Mouse (Mus musculus) limb, embryonic 15.5 days (tissue): ENCODE results near the gene Sec24d. TPM values are rescaled to one million over a fixed set of nuclear protein-coding genes. Genes with fewer than 3 reads are reported as not detected.

Source experiments
- ATAC-seq: fragments of 200-750 bp; cut with Nextera tagmentation; 2 replicates; pipeline ENCODE4 v1.8.0; 2017; ENCODE audit warnings: low read depth, moderate TSS enrichment; ENCODE audit not compliant: insufficient number of reproducible peaks, low FRiP score, low TSS enrichment
- H3K27ac ChIP-seq: fragments of 300-500 bp; sonication (generic); 2 replicates; pipeline ENCODE4 v1.5.1; 2015; ENCODE audit warnings: moderate library complexity, mild to moderate bottlenecking, inconsistent platforms
- H3K27me3 ChIP-seq: fragments of 300-500 bp; sonication (generic); 2 replicates; pipeline ENCODE4 v1.6.1; 2015; ENCODE audit warnings: inconsistent platforms
- H3K36me3 ChIP-seq: fragments of 300-500 bp; sonication (generic); 2 replicates; pipeline ENCODE4 v1.6.1; 2015; ENCODE audit warnings: inconsistent platforms
- H3K4me1 ChIP-seq: fragments of 300-500 bp; sonication (generic); 2 replicates; pipeline ENCODE4 v1.6.1; 2015; ENCODE audit warnings: inconsistent platforms
- H3K4me2 ChIP-seq: fragments of 300-500 bp; sonication (generic); 2 replicates; pipeline ENCODE4 v1.6.1; 2015; ENCODE audit warnings: mild to moderate bottlenecking, inconsistent platforms
- H3K4me3 ChIP-seq: fragments of 300-500 bp; sonication (generic); 2 replicates; pipeline ENCODE4 v1.5.1; 2015; ENCODE audit warnings: mild to moderate bottlenecking, inconsistent platforms
- H3K9ac ChIP-seq: fragments of 300-500 bp; sonication (generic); 2 replicates; pipeline ENCODE4 v1.6.1; 2015; ENCODE audit warnings: inconsistent platforms
- H3K9me3 ChIP-seq: fragments of 300-500 bp; sonication (generic); 2 replicates; pipeline ENCODE4 v1.6.1; 2016; ENCODE audit warnings: inconsistent platforms
- WGBS: fragments of 180-500 bp; shearing (Covaris S2); methylation state at CpG from one replicate; pipeline ENCODE4 v1.1.7; 2015; 5-methylcytosine and 5-hydroxymethylcytosine counted together
- polyA plus RNA-seq: library from polyadenylated mRNA; unstranded; fragments of >200 nt; fragmentation: Nextera tagmentation; extraction: Ambion mirVana; gene quantifications from 2 replicates; pipeline ENCODE4 v1.2.1, GENCODE M21; 2015

The Sec24d gene
- 117 and 120 TPM in 2 replicates for polyA plus RNA-seq

GRCm38 (mm10) chr3:123266753-123267651 lies at the start of gene Sec24d:
Gene Sec24d, plus strand, starts transcription at chr3:123267455.
- Histone ChIP-seq H3K4me2 (peak within 1 kb of the TSS; percentile 57), H3K27ac (peak within 1 kb of the TSS; percentile 92), H3K9me3 (no peaks in the 10 kb centered on the region), H3K36me3 (peaks cover 25% of the 10 kb centered on the region), H3K27me3 (no peaks in the 10 kb centered on the region), H3K9ac (peak within 1 kb of the TSS; percentile 84), H3K4me1 (no peaks in the 10 kb centered on the region), H3K4me3 (peak within 1 kb of the TSS; percentile 75)
- WGBS = 2% methylated on average over 66 of the region's 68 CpGs
- peak; percentile 85 for ATAC-seq

- no peaks in the 10 kb centered on the region for H3K9me3 ChIP-seq
- 30% methylated on average over 6 of the region's 6 CpGs for WGBS
- no peak overlapping the region for H3K9ac ChIP-seq
- H3K36me3 ChIP-seq = no peaks in the 10 kb centered on the region
- no peak overlapping the region for H3K27ac ChIP-seq
- H3K4me3 ChIP-seq = no peak overlapping the region
- no peak for ATAC-seq
- H3K4me2 ChIP-seq = no peak overlapping the region
- H3K4me1 ChIP-seq = peaks cover 6% of the 10 kb centered on the region; the same call in 1 of the 2 replicates
- H3K27me3 ChIP-seq = no peaks in the 10 kb centered on the region
Measured at GRCm38 (mm10) chr3:123218646-123219045, 48.6 kb upstream of the Sec24d start.

- no peak for ATAC-seq
Measured at GRCm38 (mm10) chr3:123227276-123227675, 40.0 kb upstream of the Sec24d start.

GRCm38 (mm10) chr3:123231639-123232038 lies 35.6 kb upstream of the Sec24d start:
- no peak overlapping the region for H3K4me2 ChIP-seq
- no peak for ATAC-seq
- H3K27ac ChIP-seq = no peak overlapping the region
- H3K4me3 ChIP-seq = no peak overlapping the region
- H3K36me3 ChIP-seq = no peaks in the 10 kb centered on the region
- peaks cover 9% of the 10 kb centered on the region for H3K4me1 ChIP-seq
- no peaks in the 10 kb centered on the region for H3K27me3 ChIP-seq
- H3K9me3 ChIP-seq = no peaks in the 10 kb centered on the region
- 89% methylated on average over 2 of the region's 2 CpGs for WGBS
- no peak overlapping the region for H3K9ac ChIP-seq

More at GRCm38 (mm10) chr3:123227276-123227675, 40.0 kb upstream of the Sec24d start:
- no peaks in the 10 kb centered on the region for H3K27me3 ChIP-seq
- no peaks in the 10 kb centered on the region for H3K9me3 ChIP-seq
- no peak overlapping the region for H3K27ac ChIP-seq
- no peak overlapping the region for H3K4me3 ChIP-seq
- no peaks in the 10 kb centered on the region for H3K4me1 ChIP-seq
- H3K4me2 ChIP-seq = no peak overlapping the region
- WGBS = 74% methylated on average over 3 of the region's 3 CpGs
- H3K36me3 ChIP-seq = no peaks in the 10 kb centered on the region
- H3K9ac ChIP-seq = no peak overlapping the region

GRCm38 (mm10) chr3:123234191-123234836 lies 32.9 kb upstream of the Sec24d start:
- Histone ChIP-seq H3K36me3 (no peaks in the 10 kb centered on the region), H3K9me3 (no peaks in the 10 kb centered on the region), H3K9ac (no peak overlapping the region; the same call in 1 of the 2 replicates), H3K4me2 (0 out of 2 replicates have a peak overlapping the region, but pooled peaks have one; percentile 10), H3K4me1 (peaks cover 15% of the 10 kb centered on the region), H3K4me3 (no peak overlapping the region), H3K27me3 (no peaks in the 10 kb centered on the region), H3K27ac (no peak overlapping the region)
- 37% methylated on average over 16 of the region's 16 CpGs for WGBS
- no peak for ATAC-seq

- Histone ChIP-seq H3K4me3 (peak overlapping the region; percentile 47), H3K9me3 (no peaks in the 10 kb centered on the region), H3K36me3 (no peaks in the 10 kb centered on the region), H3K4me1 (peaks cover 15% of the 10 kb centered on the region), H3K4me2 (peak overlapping the region; percentile 68), H3K9ac (0 out of 2 replicates have a peak overlapping the region, but pooled peaks have one; percentile 14), H3K27me3 (no peaks in the 10 kb centered on the region), H3K27ac (no peak overlapping the region)
- 16% methylated on average over 7 of the region's 7 CpGs for WGBS
- ATAC-seq = no peak
Measured at GRCm38 (mm10) chr3:123235495-123235894, 31.8 kb upstream of the Sec24d start.

GRCm38 (mm10) chr3:123235921-123236320 lies 31.3 kb upstream of the Sec24d start, which contains the start of gene Synpo2:
Gene Synpo2, minus strand, starts transcription at chr3:123236149.
- Histone ChIP-seq H3K4me2 (peak within 1 kb of the TSS; percentile 68), H3K9me3 (no peaks in the 10 kb centered on the region), H3K27ac (0 out of 2 replicates have a peak within 1 kb of the TSS, but pooled peaks have one; percentile 4), H3K27me3 (no peaks in the 10 kb centered on the region), H3K4me3 (peak within 1 kb of the TSS; percentile 47), H3K9ac (peak within 1 kb of the TSS; percentile 14; the same call in 1 of the 2 replicates), H3K36me3 (no peaks in the 10 kb centered on the region), H3K4me1 (peaks cover 15% of the 10 kb centered on the region)
- peak; percentile 56; the same call in 1 of the 2 replicates for ATAC-seq
- WGBS = 1% methylated on average over 20 of the region's 20 CpGs

- peaks cover 15% of the 10 kb centered on the region for H3K4me1 ChIP-seq
Measured at GRCm38 (mm10) chr3:123237039-123237438, 30.2 kb upstream of the Sec24d start.

GRCm38 (mm10) chr3:123237446-123237845 lies 29.8 kb upstream of the Sec24d start:
- H3K4me1 ChIP-seq = peaks cover 15% of the 10 kb centered on the region
- ATAC-seq = peak; percentile 18; the same call in 1 of the 2 replicates
- H3K9ac ChIP-seq = no peak overlapping the region
- H3K36me3 ChIP-seq = no peaks in the 10 kb centered on the region
- H3K4me3 ChIP-seq = no peak overlapping the region
- H3K27ac ChIP-seq = no peak overlapping the region
- H3K27me3 ChIP-seq = no peaks in the 10 kb centered on the region
- H3K9me3 ChIP-seq = no peaks in the 10 kb centered on the region
- no peak overlapping the region for H3K4me2 ChIP-seq

More at GRCm38 (mm10) chr3:123237039-123237438, 30.2 kb upstream of the Sec24d start:
- Histone ChIP-seq H3K27me3 (no peaks in the 10 kb centered on the region), H3K9ac (no peak overlapping the region), H3K27ac (0 out of 2 replicates have a peak overlapping the region, but pooled peaks have one; percentile 4), H3K4me2 (no peak overlapping the region), H3K9me3 (no peaks in the 10 kb centered on the region), H3K4me3 (no peak overlapping the region), H3K36me3 (no peaks in the 10 kb centered on the region)
- 31% methylated on average over 7 of the region's 7 CpGs for WGBS
- ATAC-seq = peak; percentile 59; the same call in 1 of the 2 replicates

- ATAC-seq = no peak
- Histone ChIP-seq H3K9me3 (no peaks in the 10 kb centered on the region), H3K4me2 (no peak overlapping the region), H3K27ac (no peak overlapping the region), H3K4me1 (no peaks in the 10 kb centered on the region), H3K27me3 (no peaks in the 10 kb centered on the region), H3K4me3 (no peak overlapping the region), H3K9ac (no peak overlapping the region), H3K36me3 (no peaks in the 10 kb centered on the region)
- 56% methylated on average over 5 of the region's 5 CpGs for WGBS
Measured at GRCm38 (mm10) chr3:123244376-123244775, 22.9 kb upstream of the Sec24d start.

GRCm38 (mm10) chr3:123245646-123246045 lies 21.6 kb upstream of the Sec24d start:
- no peak overlapping the region for H3K4me2 ChIP-seq
- 16% methylated on average over 4 of the region's 4 CpGs for whole genome bisulfite sequencing
- H3K9me3 ChIP-seq = no peaks in the 10 kb centered on the region
- H3K9ac ChIP-seq = no peak overlapping the region
- H3K27ac ChIP-seq = no peak overlapping the region
- H3K4me1 ChIP-seq = no peaks in the 10 kb centered on the region
- H3K36me3 ChIP-seq = no peaks in the 10 kb centered on the region
- no peak overlapping the region for H3K4me3 ChIP-seq
- no peak for ATAC-seq
- no peaks in the 10 kb centered on the region for H3K27me3 ChIP-seq
